Mouse (Mus musculus) MEL (cell line): ENCODE measurements around the gene Gcm1. TPM values are rescaled to one million over a fixed set of nuclear protein-coding genes. Genes with fewer than 3 reads are reported as not detected.

Experiments used
- DNase-seq: peaks from one replicate; pipeline ENCODE4 v3.0.0; 2011; ENCODE audit warnings: low read depth, low spot score
- H3K27ac ChIP-seq: 2 replicates; pipeline ENCODE4 v1.5.1; 2012; ENCODE audit warnings: low read depth, mild to moderate bottlenecking, control low read depth, low read length, moderate library complexity; ENCODE audit not compliant: control insufficient read depth
- H3K27me3 ChIP-seq, 2 experiments: fragments of 150-350 bp in 1 of 2; sonication (generic) in 1 of 2; 2 replicates each; pipeline ENCODE4 v1.6.1; 2012; ENCODE audit warnings: low read length in 2 of 2, mild to moderate bottlenecking in 2 of 2, improper control_type of control experiment in 1 of 2, moderate library complexity in 1 of 2; ENCODE audit not compliant: insufficient read depth in 2 of 2, control insufficient read depth in 1 of 2
- H3K36me3 ChIP-seq, 2 experiments: 2 replicates each; pipeline ENCODE4 v1.6.1; 2012 to 2014; ENCODE audit warnings: low read length in 2 of 2, improper control_type of control experiment in 1 of 2, inconsistent platforms in 1 of 2, mild to moderate bottlenecking in 1 of 2; ENCODE audit not compliant: insufficient read depth in 2 of 2, control insufficient read depth in 1 of 2
- H3K4me1 ChIP-seq, 2 experiments: fragments of 150-350 bp in 1 of 2; sonication (generic) in 1 of 2; 2 replicates each; pipeline ENCODE4 v1.6.1; 2012; ENCODE audit warnings: low read length in 2 of 2, improper control_type of control experiment in 1 of 2, mild to moderate bottlenecking in 1 of 2; ENCODE audit not compliant: insufficient read depth in 2 of 2, control insufficient read depth in 1 of 2
- H3K4me3 ChIP-seq, 2 experiments: fragments of 150-350 bp in 1 of 2; sonication (generic) in 1 of 2; 2 replicates each; pipeline ENCODE4 v1.5.1; 2012; ENCODE audit warnings: low read depth in 2 of 2, low read length in 2 of 2, mild to moderate bottlenecking in 2 of 2, moderate library complexity in 2 of 2, control low read depth in 1 of 2, improper control_type of control experiment in 1 of 2; ENCODE audit not compliant: control insufficient read depth in 1 of 2, insufficient read depth in 1 of 2
- H3K79me2 ChIP-seq: 2 replicates; pipeline ENCODE4 v1.6.1; 2012; ENCODE audit warnings: mild to moderate bottlenecking, low read length, moderate library complexity; ENCODE audit not compliant: control insufficient read depth, poor library complexity, insufficient read depth
- H3K9ac ChIP-seq: 2 replicates; pipeline ENCODE4 v1.6.1; 2012; ENCODE audit warnings: low read depth, mild to moderate bottlenecking, control low read depth, low read length, moderate library complexity; ENCODE audit not compliant: control insufficient read depth, poor library complexity, severe bottlenecking
- H3K9me3 ChIP-seq: fragments of 150-350 bp; sonication (generic); replicated peaks from 2 replicates; pipeline ENCODE4 v1.6.1; 2012; ENCODE audit warnings: mild to moderate bottlenecking, low read length, improper control_type of control experiment, moderate library complexity; ENCODE audit not compliant: insufficient read depth
- BHLHE40 ChIP-seq: IDR thresholded peaks from 2 replicates; pipeline ENCODE4 v1.6.1; 2012; ENCODE audit warnings: low read depth, mild to moderate bottlenecking, inconsistent platforms, low read length, improper control_type of control experiment, borderline replicate concordance
- CHD1 ChIP-seq: IDR thresholded peaks from 2 replicates; pipeline ENCODE4 v1.6.1; 2012; ENCODE audit warnings: low read depth, mild to moderate bottlenecking, inconsistent platforms, low read length, improper control_type of control experiment
- CTCF ChIP-seq, 3 experiments: IDR thresholded peaks in 2 of 3; conservative IDR thresholded peaks in 1 of 3; 2 replicates each; pipeline ENCODE4 v1.5.1; 2011 to 2012; ENCODE audit warnings: low read length in 3 of 3, low read depth in 2 of 3, mild to moderate bottlenecking in 2 of 3, improper control_type of control experiment in 1 of 3, inconsistent platforms in 1 of 3, mixed read lengths in 1 of 3, moderate library complexity in 1 of 3; ENCODE audit not compliant: control insufficient read depth in 1 of 3, insufficient read depth in 1 of 3, poor library complexity in 1 of 3, severe bottlenecking in 1 of 3
- E2F4 ChIP-seq: IDR thresholded peaks from 2 replicates; pipeline ENCODE4 v1.6.1; 2011; ENCODE audit warnings: low read depth, low read length, improper control_type of control experiment, borderline replicate concordance
- EP300 ChIP-seq, 2 experiments: IDR thresholded peaks; 2 replicates each; pipeline ENCODE4 v1.6.1; 2011; ENCODE audit warnings: improper control_type of control experiment in 2 of 2, low read length in 2 of 2, low read depth in 1 of 2, mild to moderate bottlenecking in 1 of 2
- ETS1 ChIP-seq: IDR thresholded peaks from 2 replicates; pipeline ENCODE4 v1.6.1; 2012; ENCODE audit warnings: low read depth, mild to moderate bottlenecking, inconsistent platforms, low read length, improper control_type of control experiment, moderate library complexity
- GATA1 ChIP-seq: IDR thresholded peaks from 2 replicates; pipeline ENCODE4 v1.6.1; 2011; ENCODE audit warnings: low read depth, low read length, improper control_type of control experiment
- HCFC1 ChIP-seq: IDR thresholded peaks from 2 replicates; pipeline ENCODE4 v1.6.1; 2012; ENCODE audit warnings: low read depth, mild to moderate bottlenecking, inconsistent platforms, low read length, improper control_type of control experiment, moderate library complexity
- JUND ChIP-seq: IDR thresholded peaks from 2 replicates; pipeline ENCODE4 v1.6.1; 2011; ENCODE audit warnings: low read depth, mild to moderate bottlenecking, improper control_type of control experiment, low read length
- MAZ ChIP-seq: IDR thresholded peaks from 2 replicates; pipeline ENCODE4 v1.6.1; 2012; ENCODE audit warnings: low read depth, mild to moderate bottlenecking, inconsistent platforms, low read length, improper control_type of control experiment
- MYB ChIP-seq: IDR thresholded peaks from 2 replicates; pipeline ENCODE4 v1.6.1; 2011; ENCODE audit warnings: mild to moderate bottlenecking, low read depth, low read length, improper control_type of control experiment
- NELFE ChIP-seq: IDR thresholded peaks from 2 replicates; pipeline ENCODE4 v1.6.1; 2011; ENCODE audit warnings: low read depth, low read length, improper control_type of control experiment
- NRF1 ChIP-seq: IDR thresholded peaks from 2 replicates; pipeline ENCODE4 v1.6.1; 2014; ENCODE audit warnings: low read depth, mild to moderate bottlenecking, inconsistent platforms, low read length, improper control_type of control experiment, moderate library complexity; ENCODE audit not compliant: poor library complexity, insufficient read depth, severe bottlenecking
- POLR2AphosphoS2 ChIP-seq: IDR thresholded peaks from 2 replicates; pipeline ENCODE4 v1.6.1; 2011; ENCODE audit warnings: low read length, improper control_type of control experiment
- RAD21 ChIP-seq: IDR thresholded peaks from 2 replicates; pipeline ENCODE4 v1.6.1; 2011; ENCODE audit warnings: mild to moderate bottlenecking, low read depth, low read length, improper control_type of control experiment
- SIN3A ChIP-seq: IDR thresholded peaks from 2 replicates; pipeline ENCODE4 v1.6.1; 2012; ENCODE audit warnings: low read length, improper control_type of control experiment, inconsistent platforms
- SMC3 ChIP-seq: IDR thresholded peaks from 2 replicates; pipeline ENCODE4 v1.6.1; 2011; ENCODE audit warnings: low read depth, low read length, improper control_type of control experiment
- TAL1 ChIP-seq: IDR thresholded peaks from 2 replicates; pipeline ENCODE4 v1.6.1; 2012; ENCODE audit warnings: mild to moderate bottlenecking, inconsistent platforms, low read length, moderate library complexity, mixed read lengths
- TBP ChIP-seq: IDR thresholded peaks from 2 replicates; pipeline ENCODE4 v1.8.0; 2011; ENCODE audit warnings: low read depth, low read length, improper control_type of control experiment
- TCF12 ChIP-seq: IDR thresholded peaks from 2 replicates; pipeline ENCODE4 v1.6.1; 2014; ENCODE audit warnings: low read depth, mild to moderate bottlenecking, inconsistent platforms, low read length, improper control_type of control experiment, moderate library complexity
- UBTF ChIP-seq: IDR thresholded peaks from 2 replicates; pipeline ENCODE4 v1.6.1; 2012; ENCODE audit warnings: low read depth, mild to moderate bottlenecking, inconsistent platforms, low read length, improper control_type of control experiment, moderate library complexity, borderline replicate concordance; ENCODE audit not compliant: insufficient read depth
- USF2 ChIP-seq, 2 experiments: IDR thresholded peaks; 2 replicates each; pipeline ENCODE4 v1.6.1; 2011 to 2012; ENCODE audit warnings: improper control_type of control experiment in 2 of 2, low read length in 2 of 2, borderline replicate concordance in 1 of 2, inconsistent platforms in 1 of 2, low read depth in 1 of 2, mild to moderate bottlenecking in 1 of 2; ENCODE audit not compliant: insufficient read depth in 1 of 2
- ZC3H11A ChIP-seq: IDR thresholded peaks from 2 replicates; pipeline ENCODE4 v1.6.1; 2012; ENCODE audit warnings: low read depth, mild to moderate bottlenecking, inconsistent platforms, low read length, improper control_type of control experiment
- ZKSCAN1 ChIP-seq: IDR thresholded peaks from 2 replicates; pipeline ENCODE4 v1.6.1; 2012; ENCODE audit warnings: low read depth, mild to moderate bottlenecking, inconsistent platforms, low read length, improper control_type of control experiment, moderate library complexity
- ZMIZ1 ChIP-seq: IDR thresholded peaks from 2 replicates; pipeline ENCODE4 v1.6.1; 2012; ENCODE audit warnings: low read depth, mild to moderate bottlenecking, inconsistent platforms, low read length, improper control_type of control experiment, moderate library complexity
- ZNF384 ChIP-seq: IDR thresholded peaks from 2 replicates; pipeline ENCODE4 v1.6.1; 2012; ENCODE audit warnings: low read depth, mild to moderate bottlenecking, inconsistent platforms, low read length, improper control_type of control experiment
- polyA plus RNA-seq, 2 experiments: library from polyadenylated mRNA; stranded (reverse) in 1 of 2; unstranded in 1 of 2; fragments of >175 nt in 1 of 2; fragments of >200 nt in 1 of 2; gene quantifications; 2 replicates each; pipeline versions ENCODE4 v1.2.1 to v1.2.4; 2012; ENCODE audit warnings: low replicate concordance in 2 of 2, low read depth in 1 of 2; ENCODE audit not compliant: insufficient read length in 2 of 2, insufficient read depth in 1 of 2, missing spikeins in 1 of 2
- total RNA-seq: library from RNA; depleted of rRNA; stranded (reverse); fragments of 300-350 nt; gene quantifications from 2 replicates; pipeline ENCODE4 v1.2.3, GENCODE M21; 2012

Gene Gcm1
- total and polyA plus RNA-seq, 3 experiments: not detected

DNA sequence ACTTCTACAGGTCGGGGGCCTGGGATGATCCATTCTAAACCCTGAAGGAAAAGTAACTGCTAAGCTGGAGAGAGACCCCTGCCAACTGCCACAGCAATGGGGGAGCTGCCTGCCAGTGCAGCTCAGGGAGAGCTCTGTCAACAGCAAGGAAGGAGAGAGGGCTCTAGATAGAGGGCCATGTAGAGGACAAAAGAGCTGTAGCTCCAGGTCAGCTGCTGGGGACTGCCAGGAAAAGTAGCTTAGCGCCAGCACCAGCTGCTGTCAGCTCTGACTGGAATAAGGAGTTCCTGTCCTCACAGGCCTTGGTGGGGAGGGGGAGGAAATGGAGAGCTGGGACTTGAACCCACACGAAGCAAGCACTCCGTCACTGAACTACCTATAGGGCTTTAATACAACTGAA, 36.8 kb downstream of the Gcm1 start:
- H3K9ac ChIP-seq: no peak overlapping the region
- peaks cover 0 to 29% of the 10 kb centered on the region in 2 experiments; a peak in 2 of 4 replicates for H3K36me3 ChIP-seq
- no peaks in the 10 kb centered on the region for H3K9me3 ChIP-seq
- no peaks in the 10 kb centered on the region for H3K27me3 ChIP-seq
- no peak for DNase-seq
- no peak overlapping the region for H3K4me3 ChIP-seq
- no peak overlapping the region for H3K27ac ChIP-seq
- no peak for TF ChIP-seq CHD1
- no peak for TF ChIP-seq ZKSCAN1
- TF ChIP-seq TBP: no peak
- TF ChIP-seq ETS1: no peak
- TF ChIP-seq E2F4: no peak
- no peak for TF ChIP-seq MYB
- TF ChIP-seq ZNF384: no peak
- no peak for TF ChIP-seq NRF1
- no peak for TF ChIP-seq HCFC1
- no peak for TF ChIP-seq NELFE
- TF ChIP-seq ZMIZ1: no peak
- TF ChIP-seq TAL1: no peak
- no peaks in the 10 kb centered on the region for H3K4me1 ChIP-seq
- H3K79me2 ChIP-seq: peaks cover 1% of the 10 kb centered on the region; the same call in 1 of the 2 replicates

DNA sequence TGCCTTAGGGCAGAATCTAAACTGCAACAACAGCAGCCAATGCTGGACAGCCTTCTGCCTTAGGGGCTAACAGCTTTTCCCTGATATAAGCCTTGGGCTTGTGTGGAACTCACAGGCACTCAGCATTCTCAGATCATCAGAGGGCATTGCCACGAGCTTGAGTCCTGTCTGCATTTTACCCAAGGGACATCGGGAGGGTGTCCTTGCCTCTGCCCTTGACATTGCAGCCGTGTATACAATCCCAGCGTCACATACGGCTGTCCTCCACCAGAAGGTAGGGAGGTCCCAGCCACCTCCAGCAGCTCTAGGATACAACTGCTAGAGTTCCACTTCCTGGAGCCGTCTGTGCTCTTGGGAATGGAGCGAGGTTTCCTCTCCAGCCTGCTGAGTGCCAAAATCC, 37.2 kb downstream of the Gcm1 start:
- TF ChIP-seq BHLHE40 (no peak), ZC3H11A (no peak), CTCF (IDR thresholded peaks at IDR 0.05 in 2 of 3, conservative IDR thresholded peaks at IDR 0.05 in 1 of 3; ENCODE audit: control insufficient read depth in 1 of 3, insufficient read depth in 1 of 3, low read depth in 2 of 3, low read length in 3 of 3, poor library complexity in 1 of 3, severe bottlenecking in 1 of 3) (no peak), TCF12 (no peak), RAD21 (no peak), GATA1 (no peak), ZKSCAN1 (no peak), MAZ (no peak), MYB (no peak), EP300 (IDR thresholded peaks at IDR 0.05; ENCODE audit: low read depth in 1 of 2, low read length in 2 of 2) (no peak), UBTF (no peak), NRF1 (no peak), SIN3A (no peak), JUND (no peak), USF2 (IDR thresholded peaks at IDR 0.05; ENCODE audit: borderline replicate concordance in 1 of 2, insufficient read depth in 1 of 2, low read depth in 1 of 2, low read length in 2 of 2) (no peak), SMC3 (no peak), POLR2AphosphoS2 (no peak)
- Histone ChIP-seq H3K9ac (no peak overlapping the region), H3K4me3 (no peak overlapping the region), H3K9me3 (no peaks in the 10 kb centered on the region), H3K4me1 (no peaks in the 10 kb centered on the region), H3K27me3 (no peaks in the 10 kb centered on the region), H3K79me2 (peaks cover 1% of the 10 kb centered on the region; the same call in 1 of the 2 replicates), H3K27ac (no peak overlapping the region), H3K36me3 (peaks cover 0 to 28% of the 10 kb centered on the region in 2 experiments; a peak in 2 of 4 replicates)
- no peak for DNase-seq
